Mouse (Mus musculus) adrenal gland, adult 2 months (tissue): ENCODE data around the gene Casd1. TPM values are rescaled to one million over a fixed set of nuclear protein-coding genes. Genes with fewer than 3 reads are reported as not detected.
"Not testable (repeated sequence)": the region's sequence is repeated elsewhere in the genome, so short reads cannot be mapped to it uniquely, and the experiment has no call there.

ENCODE experiments used
- DNase-seq: peaks from one replicate; pipeline ENCODE4 v3.0.0; 2021
- polyA plus RNA-seq: library from polyadenylated mRNA; depleted of rRNA; stranded (reverse); fragments of >200 nt; gene quantifications from 2 replicates; pipeline ENCODE4 v1.2.3, GENCODE M21; 2012
- total RNA-seq, 2 experiments: library from RNA; stranded (reverse); gene quantifications; 2 replicates each; pipeline ENCODE4 v1.2.3; 2021

Gene Casd1
- total and polyA plus RNA-seq, 3 experiments: 27.5 to 36.5 (median 32.3) TPM

DNA sequence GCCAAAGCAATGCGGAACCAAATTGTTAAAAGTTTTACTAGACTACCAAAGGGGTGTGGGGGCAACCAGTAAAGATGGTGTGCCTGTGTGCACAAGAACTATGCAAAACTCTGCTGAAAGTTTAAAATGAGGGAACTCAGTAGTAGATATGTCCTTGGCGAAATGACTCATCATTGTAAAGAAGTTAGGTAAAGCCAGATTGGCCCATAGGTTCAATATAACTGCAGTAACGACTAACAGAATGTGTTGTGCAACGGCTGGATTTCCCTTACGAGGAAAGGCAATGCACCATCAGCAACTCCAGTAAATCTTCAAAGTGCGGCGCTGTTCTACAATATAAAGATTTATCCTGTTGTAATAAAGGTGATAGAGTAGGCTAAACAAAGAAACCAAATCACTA, 11.8 kb downstream of the Casd1 start:
- DNase-seq: no peak

DNA sequence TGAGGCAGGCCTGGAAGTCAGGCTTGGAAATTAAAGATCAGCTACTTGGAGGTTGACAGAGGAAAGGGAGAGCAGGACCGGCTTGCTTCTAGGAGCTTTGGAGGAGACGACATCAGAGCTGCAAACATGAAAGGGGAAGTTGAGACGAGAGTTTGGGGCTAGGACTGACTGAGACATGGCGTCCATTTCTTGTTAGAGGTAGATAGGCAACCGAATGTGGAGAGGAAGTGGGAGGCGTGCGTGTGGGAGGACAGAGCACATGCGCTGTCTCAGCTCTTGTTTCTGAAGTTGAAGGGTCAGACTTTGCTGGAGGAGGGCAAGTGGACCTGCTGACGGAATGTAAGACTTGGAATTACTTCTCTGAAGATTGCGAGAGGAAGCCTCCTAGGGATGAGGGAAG, 17.3 kb downstream of the Casd1 start:
- DNase-seq: no peak

DNA sequence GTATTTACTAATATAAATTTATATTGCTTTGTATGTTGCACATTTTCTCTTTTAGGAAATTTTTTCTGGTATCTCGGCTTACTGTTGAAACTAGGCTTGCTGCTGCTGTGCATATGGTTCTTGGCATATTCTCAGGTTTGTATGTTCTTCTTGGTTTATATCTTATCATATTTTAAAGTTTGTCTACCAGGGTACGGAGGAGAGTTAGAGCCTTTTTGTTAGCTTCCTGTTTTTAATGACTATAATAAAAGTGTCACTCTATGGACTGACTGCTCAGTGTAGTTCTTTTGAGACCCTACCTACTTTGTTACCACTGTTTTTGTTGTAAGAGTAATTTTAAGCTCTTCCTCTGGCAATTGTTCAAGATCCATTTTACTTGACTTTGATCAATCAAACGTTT, 30.8 kb downstream of the Casd1 start:
- no peak for DNase-seq

DNA sequence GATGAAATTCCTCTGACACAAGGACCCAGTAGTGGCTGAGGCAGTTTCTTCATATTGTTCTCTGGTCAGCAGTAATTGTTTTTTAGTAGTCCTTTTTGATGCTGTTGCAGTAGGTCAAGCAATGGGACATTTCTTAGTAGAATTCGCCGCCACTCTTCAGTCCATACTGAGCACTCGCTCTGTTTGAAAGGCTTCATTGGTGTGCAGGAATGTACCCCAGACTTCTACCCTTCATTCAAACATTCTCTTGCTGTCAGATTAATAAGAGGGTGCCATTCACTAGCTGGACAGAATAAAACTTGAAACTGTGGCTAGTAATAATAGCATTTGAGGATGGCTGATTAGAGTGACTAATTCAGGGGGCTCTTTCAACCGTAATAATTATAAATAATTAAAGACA, 32.5 kb downstream of the Casd1 start:
- no peak for DNase-seq

DNA sequence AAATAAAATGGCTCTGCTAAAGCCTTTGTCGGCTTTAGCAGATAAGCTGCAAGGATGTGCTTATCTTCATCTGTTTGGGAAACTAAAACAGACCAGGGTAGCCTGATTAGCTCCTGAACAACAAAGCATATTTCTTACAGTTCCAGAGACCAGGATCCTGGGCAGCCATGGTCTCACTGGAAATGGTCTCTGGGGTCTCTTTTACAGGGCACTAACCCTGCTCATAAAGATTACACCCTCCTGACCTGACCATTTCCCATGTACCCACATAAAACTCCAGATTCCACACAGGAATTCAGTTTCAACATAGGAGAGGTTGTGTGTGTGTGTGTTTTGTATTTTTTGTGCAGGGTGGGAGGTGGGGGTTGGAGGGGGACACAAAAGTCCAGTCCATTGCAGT, 34.2 kb downstream of the Casd1 start:
- DNase-seq: no peak

DNA sequence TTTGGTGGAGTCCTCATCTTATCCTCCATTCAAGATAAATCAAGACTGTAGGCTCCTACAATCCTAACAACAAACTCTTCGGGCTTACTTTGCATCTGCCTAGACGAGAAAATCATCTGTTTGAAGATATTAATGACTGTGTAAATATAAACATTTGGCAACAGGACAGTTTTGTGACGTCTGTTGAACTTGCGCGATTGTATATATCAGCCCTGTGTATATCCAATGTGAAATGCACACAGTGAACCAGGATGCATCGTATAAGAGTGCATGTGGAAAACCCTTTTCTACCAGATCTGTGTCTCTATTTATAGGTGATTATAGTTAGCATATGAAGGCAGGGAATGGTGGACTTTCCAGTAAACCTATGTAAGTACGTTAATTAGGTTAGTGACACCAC, 41.4 kb downstream of the Casd1 start:
- DNase-seq: no peak

DNA sequence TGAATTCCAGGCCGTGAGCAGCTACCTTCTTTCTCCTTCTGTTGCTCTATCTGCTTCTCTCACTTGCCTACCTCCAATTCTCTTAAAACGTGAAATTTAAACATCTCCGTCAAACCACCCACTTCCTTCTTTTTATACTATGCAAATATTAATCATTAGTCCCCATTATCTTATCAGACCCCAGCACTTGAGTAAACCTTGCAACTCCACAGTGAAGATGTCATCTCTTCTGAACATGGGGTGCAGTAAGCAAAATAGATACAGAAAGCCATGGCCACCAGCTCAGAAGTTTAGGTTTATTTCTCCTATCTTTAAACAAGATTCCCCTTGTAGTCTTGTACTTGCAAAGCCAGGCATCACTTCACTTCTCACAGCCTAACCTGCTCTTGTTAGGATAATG, 46.7 kb downstream of the Casd1 start:
- no peak for DNase-seq

DNA sequence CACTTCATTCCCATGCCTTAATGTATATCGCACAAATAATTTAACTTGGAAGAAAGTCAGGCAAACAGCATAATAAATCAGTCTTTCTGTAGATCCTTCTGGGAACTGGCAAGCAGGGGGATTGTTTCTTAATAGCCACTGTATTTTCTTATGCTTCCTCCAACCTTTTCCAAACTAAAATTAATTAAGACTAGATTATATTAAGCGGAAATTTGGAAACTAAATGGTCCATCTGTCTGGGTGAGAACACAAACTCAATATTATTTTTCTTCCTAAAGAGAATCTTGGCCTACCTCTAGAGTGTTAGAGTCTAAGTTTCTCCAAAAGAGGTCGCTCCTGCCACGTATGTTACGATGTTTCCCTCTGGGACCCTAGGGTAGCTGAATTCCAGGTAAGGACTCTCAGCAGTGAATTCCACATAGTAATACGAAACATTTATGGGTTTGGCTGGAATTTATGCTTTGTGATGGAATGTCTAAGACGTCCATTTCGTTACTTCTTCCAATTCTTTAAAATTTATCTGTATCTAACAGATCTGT, 52.0 kb downstream of the Casd1 start:
- DNase-seq: no peak

DNA sequence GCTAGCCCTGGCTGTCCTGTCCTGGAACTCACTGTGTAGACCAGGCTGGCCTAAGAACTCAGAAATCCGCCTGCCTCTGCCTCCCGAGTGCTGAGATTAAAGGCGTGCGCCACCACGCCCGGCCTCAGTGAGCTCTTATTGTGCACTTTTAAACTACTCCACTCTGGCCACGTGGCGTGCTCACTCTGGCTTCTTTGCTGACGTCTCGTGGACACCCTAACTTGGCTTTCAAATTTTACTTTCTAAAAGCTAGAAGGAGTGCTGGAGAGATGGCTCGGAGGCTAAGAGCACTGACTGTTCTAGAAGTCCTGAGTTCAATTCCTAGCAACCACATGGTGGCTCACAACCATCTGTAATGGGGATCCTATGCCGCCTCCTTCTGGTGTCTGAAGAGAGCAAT, 53.1 kb downstream of the Casd1 start:
- not testable (repeated sequence) for DNase-seq

DNA sequence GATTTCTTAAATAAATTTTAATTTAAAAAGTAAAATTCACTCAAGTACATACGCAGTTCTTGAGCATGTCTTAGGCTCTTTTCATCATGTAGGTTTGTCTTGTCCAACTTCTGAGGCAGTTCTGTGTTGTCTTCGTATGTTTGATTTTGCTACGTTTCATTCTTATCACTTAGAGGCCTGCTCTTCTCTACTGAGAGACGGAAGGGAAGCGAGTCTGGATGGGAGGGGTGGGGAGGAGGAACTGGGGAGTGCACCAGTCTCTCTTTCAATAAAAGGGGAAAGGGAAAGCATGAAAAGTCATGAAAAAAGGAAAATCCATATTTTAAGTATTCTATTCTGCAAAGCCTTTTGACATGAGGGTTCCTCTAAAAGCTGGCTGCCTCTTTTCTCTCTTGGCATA, 54.8 kb downstream of the Casd1 start:
- no peak for DNase-seq

DNA sequence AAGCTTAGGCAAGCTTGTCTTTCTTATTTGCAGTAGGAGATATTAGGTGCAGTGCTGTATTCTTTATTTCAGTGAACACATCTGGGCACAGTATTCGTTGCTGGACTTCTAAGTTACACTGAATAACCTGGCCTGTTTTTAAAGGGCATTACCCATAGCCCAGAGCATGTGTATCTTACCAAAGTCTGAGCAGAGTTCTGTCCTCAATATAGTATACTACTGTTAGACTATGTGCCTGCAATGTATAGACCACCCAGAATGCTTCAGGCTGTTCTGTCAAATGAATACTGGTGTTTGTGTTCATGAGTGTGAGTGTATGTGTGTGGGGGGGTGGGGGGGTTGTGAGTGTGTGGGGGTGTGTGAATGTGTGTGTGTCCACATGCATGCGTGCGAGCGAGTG, 55.3 kb downstream of the Casd1 start:
- no peak for DNase-seq

DNA sequence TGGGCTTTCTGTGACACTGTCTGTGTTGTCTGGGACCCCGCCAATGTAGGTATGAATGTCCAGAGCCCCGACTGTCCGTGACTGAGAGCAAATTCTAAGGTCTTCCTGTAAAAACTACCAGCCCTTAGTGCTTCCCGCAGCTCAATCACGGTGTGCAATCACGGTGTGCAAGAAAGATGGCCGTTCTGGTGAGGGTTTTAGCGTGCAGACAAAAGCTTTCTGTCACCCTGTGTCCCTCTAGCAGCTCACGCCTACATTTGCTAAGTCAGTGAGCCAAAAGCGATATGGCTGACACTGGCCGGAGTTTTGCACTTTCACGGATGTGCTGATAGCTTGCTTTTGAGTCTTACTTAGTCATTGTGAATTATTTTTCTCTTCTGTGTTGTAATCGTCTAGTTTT, 58.2 kb downstream of the Casd1 start:
- no peak for DNase-seq

DNA sequence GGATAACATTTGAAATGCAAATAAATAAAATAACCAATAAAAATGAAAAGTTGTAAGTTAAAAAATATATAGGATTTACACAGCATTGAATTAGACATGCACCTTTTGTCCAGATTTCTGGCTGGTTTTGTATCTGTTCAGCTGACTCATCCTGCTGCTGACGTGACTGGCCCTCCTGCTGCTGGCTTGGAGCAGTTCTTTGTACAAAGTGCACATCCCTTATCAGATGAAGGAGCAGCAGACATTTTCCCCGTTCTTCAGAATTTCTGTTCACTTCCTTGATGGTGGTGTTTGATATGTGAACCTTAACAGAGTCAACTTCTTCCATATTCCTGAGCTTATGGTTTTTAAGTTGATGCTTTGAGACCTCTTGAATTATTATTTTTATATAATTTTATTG, 62.9 kb downstream of the Casd1 start:
- DNase-seq: peak; percentile 25

DNA sequence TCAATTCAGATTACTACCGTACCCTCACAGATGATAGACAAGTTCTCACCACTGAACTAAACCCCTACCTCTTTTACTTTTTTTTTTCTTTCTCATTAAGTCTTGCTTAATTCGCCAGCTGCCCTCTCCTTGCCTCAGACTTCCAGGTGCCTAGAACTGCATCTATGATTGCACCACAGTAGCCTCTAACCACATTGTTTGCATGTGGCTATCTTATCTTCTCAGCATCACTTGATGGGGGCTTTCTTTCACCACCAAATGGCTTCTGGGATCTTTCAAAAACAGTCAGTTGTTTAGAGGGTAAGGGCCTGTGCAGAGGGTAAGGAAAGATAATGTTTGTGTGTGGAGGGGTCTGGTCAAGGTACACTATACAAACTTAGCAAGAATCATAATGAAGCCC, 63.7 kb downstream of the Casd1 start:
- DNase-seq: no peak

DNA sequence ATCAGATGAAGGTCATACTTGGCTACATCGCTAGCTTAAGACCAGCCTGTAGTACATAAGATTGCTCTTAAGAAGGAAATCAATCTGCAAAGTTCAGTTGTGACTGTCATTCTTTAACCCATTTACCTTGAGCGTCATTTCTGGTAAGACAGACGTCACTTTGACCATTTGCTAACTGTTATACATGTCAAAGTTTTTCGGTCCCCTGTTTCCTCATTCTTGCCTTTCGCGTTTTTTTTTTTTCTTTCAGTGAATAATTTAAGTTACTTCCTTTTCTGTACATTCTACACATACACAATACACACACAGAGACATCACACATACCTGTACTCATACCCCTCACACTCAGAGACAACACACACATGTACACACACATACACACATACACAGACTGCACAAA, 64.5 kb downstream of the Casd1 start:
- DNase-seq: no peak

DNA sequence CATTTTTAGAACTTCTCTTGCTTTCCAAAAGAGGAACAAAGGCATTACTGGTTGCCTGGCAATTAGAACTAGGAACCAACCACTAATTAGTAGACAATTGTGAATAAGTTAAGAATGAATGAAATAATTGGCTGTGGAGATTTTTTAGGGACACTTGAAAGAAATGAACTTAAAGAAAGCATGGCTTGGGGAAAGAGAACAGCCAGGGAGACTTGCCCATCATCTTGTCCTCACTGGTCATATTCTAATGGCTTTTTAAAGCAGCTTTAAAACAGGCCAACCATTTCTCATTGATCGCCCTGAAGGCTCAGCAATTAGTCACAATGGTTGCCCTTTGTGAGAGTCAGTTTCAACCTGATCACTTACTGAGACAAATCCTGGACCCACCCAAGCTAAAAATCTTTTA, 76.7 kb downstream of the Casd1 start:
- no peak for DNase-seq

DNA sequence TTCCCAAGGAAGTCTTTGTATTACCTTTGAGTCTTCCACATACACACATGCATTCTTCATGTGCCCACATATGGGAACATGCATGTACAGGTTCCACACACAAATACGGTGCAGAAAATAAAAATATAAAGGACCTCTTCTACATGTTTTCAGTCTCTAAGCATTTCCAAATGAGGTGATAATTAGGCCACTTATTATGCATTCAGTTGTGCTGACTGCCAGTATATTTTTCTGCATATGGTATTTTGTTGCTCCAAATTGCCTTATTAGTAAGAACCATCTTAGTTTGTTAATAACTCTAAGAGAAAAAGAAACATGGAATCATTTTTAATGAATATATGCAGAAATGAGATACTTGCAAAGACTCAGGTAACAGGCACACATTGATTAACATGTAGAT, 79.3 kb downstream of the Casd1 start:
- DNase-seq: no peak

DNA sequence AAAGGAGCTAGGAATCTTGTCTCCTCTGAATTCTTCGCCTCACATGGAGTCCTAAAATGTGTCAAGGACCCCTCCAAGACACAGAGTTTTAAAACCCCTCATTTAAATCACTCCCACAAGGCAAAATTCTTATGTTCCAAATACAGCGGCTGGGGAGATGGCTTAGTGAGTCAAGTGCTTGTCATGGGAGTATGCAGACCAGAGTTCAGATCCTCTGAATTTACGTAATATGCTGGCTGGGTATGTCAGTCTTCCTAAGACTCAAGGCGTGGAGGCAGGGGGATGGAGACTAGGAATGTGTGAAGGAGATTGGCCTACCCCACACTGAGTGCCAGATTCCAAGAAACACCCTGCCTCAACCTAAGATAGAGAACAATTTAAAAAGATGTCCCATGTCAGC, 79.9 kb downstream of the Casd1 start:
- DNase-seq: no peak

DNA sequence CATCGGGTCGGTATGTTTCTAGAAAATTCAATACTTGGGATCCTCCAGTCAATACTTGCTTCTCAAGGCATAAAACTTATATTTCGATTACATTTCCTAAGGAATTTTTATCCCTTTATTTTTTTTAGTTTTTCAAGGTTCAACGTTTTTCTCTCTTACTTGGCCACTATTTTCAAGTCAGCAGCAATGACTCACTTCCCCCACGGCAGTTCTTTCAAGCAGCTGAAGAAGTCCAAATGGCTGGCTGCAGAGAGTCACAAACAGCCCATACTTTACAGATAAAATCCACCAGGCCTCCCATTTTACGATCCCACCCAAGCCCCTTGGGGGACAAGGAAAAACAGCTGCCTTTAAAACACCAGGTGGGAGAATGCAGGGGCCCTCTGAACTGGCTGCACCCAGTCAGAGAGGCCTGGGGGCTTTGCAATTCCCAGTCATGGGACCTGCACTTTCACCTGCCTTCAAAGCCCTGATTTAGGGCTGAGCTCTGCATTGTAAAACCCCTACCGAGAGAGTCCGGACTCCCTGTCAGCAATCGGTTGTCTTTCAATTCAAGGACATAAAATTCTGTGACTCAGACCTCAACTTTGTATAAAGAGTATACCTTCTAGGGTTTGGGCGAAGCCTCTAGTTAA, 84.2 kb downstream of the Casd1 start:
- DNase-seq: peak; percentile 47

DNA sequence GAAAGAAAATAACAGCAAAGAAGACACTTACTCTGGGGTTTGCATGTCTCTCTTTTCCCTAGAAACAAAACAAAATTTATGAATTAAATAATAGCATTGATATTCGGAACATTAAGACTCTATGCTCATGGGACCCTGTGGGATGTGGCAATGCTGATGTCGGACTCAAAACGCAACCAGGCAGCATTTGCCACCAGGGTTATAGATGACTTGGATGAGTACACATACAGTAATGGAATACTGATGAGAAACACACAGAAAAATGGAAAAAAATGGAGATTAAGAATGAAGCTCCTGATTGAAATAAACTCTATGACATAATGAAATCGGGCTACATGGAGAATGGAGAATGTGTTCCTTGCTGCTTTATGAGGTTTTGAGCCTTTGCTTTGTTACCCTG, 89.8 kb downstream of the Casd1 start:
- no peak for DNase-seq
